Mouse (Mus musculus) bone marrow macrophage, adult 2 months (primary cell): ENCODE results near the gene Liph. TPM values are rescaled to one million over a fixed set of nuclear protein-coding genes. Genes with fewer than 3 reads are reported as not detected.

Experiments used
- H3K27ac ChIP-seq: 2 replicates; pipeline ENCODE4 v1.5.1; 2012; ENCODE audit warnings: low read depth, low read length; ENCODE audit not compliant: insufficient read depth
- H3K4me1 ChIP-seq: 2 replicates; pipeline ENCODE4 v1.6.1; 2012; ENCODE audit warnings: low read length; ENCODE audit not compliant: control insufficient read depth, insufficient read depth
- H3K4me3 ChIP-seq: 2 replicates; pipeline ENCODE4 v1.5.1; 2012; ENCODE audit warnings: mild to moderate bottlenecking, low read length, moderate library complexity; ENCODE audit not compliant: insufficient read depth
- CTCF ChIP-seq: IDR thresholded peaks from 2 replicates; pipeline ENCODE4 v1.5.1; 2012; ENCODE audit warnings: low read depth, mild to moderate bottlenecking, low read length, moderate library complexity
- POLR2A ChIP-seq: IDR thresholded peaks from 2 replicates; pipeline ENCODE4 v1.6.1; 2012; ENCODE audit warnings: mild to moderate bottlenecking, low read depth, low read length, borderline replicate concordance
- polyA plus RNA-seq: library from polyadenylated mRNA; stranded (reverse); fragments of >200 nt; gene quantifications from 2 replicates; pipeline ENCODE4 v1.2.4, GENCODE M21; 2012; ENCODE audit not compliant: missing spikeins, insufficient read depth, insufficient read length

Liph gene
- polyA plus RNA-seq, 1 experiment, result 0.74 TPM

GRCm38 (mm10) chr16:21983146-21983545 lies 12.3 kb downstream of the Liph start:
- H3K27ac ChIP-seq, result no peak overlapping the region
- H3K4me1 ChIP-seq, result peaks cover 3% of the 10 kb centered on the region; the same call in 1 of the 2 replicates
- H3K4me3 ChIP-seq, result no peak overlapping the region
- TF ChIP-seq POLR2A (no peak), CTCF (no peak)

GRCm38 (mm10) chr16:21977347-21977746 lies 18.1 kb downstream of the Liph start:
- Histone ChIP-seq H3K4me3 (no peak overlapping the region), H3K4me1 (no peaks in the 10 kb centered on the region), H3K27ac (no peak overlapping the region)
- TF ChIP-seq POLR2A (no peak), CTCF (no peak)

- Histone ChIP-seq H3K27ac (no peak overlapping the region), H3K4me1 (no peaks in the 10 kb centered on the region), H3K4me3 (no peak overlapping the region)
- TF ChIP-seq POLR2A (no peak), CTCF (no peak)
These were observed 19.3 kb downstream of the Liph start for GRCm38 (mm10) chr16:21976203-21976602.

GRCm38 (mm10) chr16:21971446-21971845 lies 24.0 kb downstream of the Liph start:
- Histone ChIP-seq H3K27ac (no peak overlapping the region), H3K4me3 (no peak overlapping the region), H3K4me1 (no peaks in the 10 kb centered on the region)
- TF ChIP-seq POLR2A, result no peak
- TF ChIP-seq CTCF, result no peak

- TF ChIP-seq CTCF (no peak), POLR2A (no peak)
- H3K4me3 ChIP-seq, result no peak overlapping the region
- H3K27ac ChIP-seq, result no peak overlapping the region
- H3K4me1 ChIP-seq, result peaks cover under 1% of the 10 kb centered on the region; the same call in 1 of the 2 replicates
These were observed 24.9 kb downstream of the Liph start for GRCm38 (mm10) chr16:21970536-21970935.

GRCm38 (mm10) chr16:21969874-21970273 lies 25.6 kb downstream of the Liph start:
- Histone ChIP-seq H3K4me3 (no peak overlapping the region), H3K4me1 (peaks cover 3% of the 10 kb centered on the region; the same call in 1 of the 2 replicates), H3K27ac (no peak overlapping the region)
- TF ChIP-seq CTCF (no peak), POLR2A (no peak)

GRCm38 (mm10) chr16:21965576-21965975 lies 29.9 kb downstream of the Liph start:
- TF ChIP-seq POLR2A (no peak), CTCF (no peak)
- peaks cover 9% of the 10 kb centered on the region for H3K4me1 ChIP-seq
- no peak overlapping the region for H3K4me3 ChIP-seq
- no peak overlapping the region for H3K27ac ChIP-seq

GRCm38 (mm10) chr16:21955591-21955990 lies 39.9 kb downstream of the Liph start:
- TF ChIP-seq POLR2A (no peak), CTCF (no peak)
- Histone ChIP-seq H3K4me3 (no peak overlapping the region), H3K27ac (no peak overlapping the region), H3K4me1 (peaks cover 8% of the 10 kb centered on the region)

GRCm38 (mm10) chr16:21946761-21947715 lies 48.4 kb downstream of the Liph start, which contains the start of gene Tmem41a:
TSS of gene Tmem41a (minus strand) at chr16:21947552.
- Histone ChIP-seq H3K4me1 (peaks cover 8% of the 10 kb centered on the region), H3K27ac (peak within 1 kb of the TSS; percentile 12; the same call in 1 of the 2 replicates), H3K4me3 (peak within 1 kb of the TSS; percentile 75)
- TF ChIP-seq POLR2A (0 out of 2 replicates have a peak, but pooled peaks have one; percentile 66), CTCF (no peak)

- Histone ChIP-seq H3K4me3 (no peak overlapping the region), H3K27ac (no peak overlapping the region), H3K4me1 (peaks cover 7% of the 10 kb centered on the region)
- no peak for TF ChIP-seq POLR2A
- TF ChIP-seq CTCF, result no peak
These were observed 67.0 kb downstream of the Liph start for GRCm38 (mm10) chr16:21928471-21928870.
